Mouse (Mus musculus): ENCODE measurements at regions not wholly inside any gene's neighbourhood (a gene's known extent, or its start where the extent isn't known, plus 50 kb on each side); places are given as distances from the start of the nearest gene placed in this dataset.

GRCm38 (mm10) chr8:114063566-114063965, 69.8 kb upstream of the Nudt7 start:
- no peak overlapping the region for H3K4me2 ChIP-seq
- H3K36me3 ChIP-seq, result no peaks in the 10 kb centered on the region
- H3K4me1 ChIP-seq, result no peaks in the 10 kb centered on the region
- ATAC-seq (ENCODE audit: low FRiP score), result no peak
- H3K27me3 ChIP-seq (replicated peaks), result no peaks in the 10 kb centered on the region
- no peak overlapping the region for H3K27ac ChIP-seq (replicated peaks)
- no peaks in the 10 kb centered on the region for H3K9me3 ChIP-seq (replicated peaks)
- no peak overlapping the region for H3K9ac ChIP-seq (replicated peaks)
- no peak overlapping the region for H3K4me3 ChIP-seq (replicated peaks)

GRCm38 (mm10) chr8:114072330-114072729, 61.0 kb upstream of the Nudt7 start:
- WGBS, result 84% methylated on average over 8 of the region's 8 CpGs
- no peaks in the 10 kb centered on the region for H3K9me3 ChIP-seq (replicated peaks)
- no peak for ATAC-seq (ENCODE audit: low FRiP score)

GRCm38 (mm10) chr8:114074122-114074521, 59.2 kb upstream of the Nudt7 start:
- no peak overlapping the region for H3K4me2 ChIP-seq
- no peaks in the 10 kb centered on the region for H3K36me3 ChIP-seq
- no peaks in the 10 kb centered on the region for H3K27me3 ChIP-seq (replicated peaks)
- no peak overlapping the region for H3K9ac ChIP-seq (replicated peaks)
- 87% methylated on average over 2 of the region's 2 CpGs for WGBS
- H3K27ac ChIP-seq (replicated peaks), result no peak overlapping the region
- no peaks in the 10 kb centered on the region for H3K9me3 ChIP-seq (replicated peaks)
- H3K4me1 ChIP-seq, result no peaks in the 10 kb centered on the region
- no peak overlapping the region for H3K4me3 ChIP-seq (replicated peaks)
- ATAC-seq (ENCODE audit: low FRiP score), result no peak

More at GRCm38 (mm10) chr8:114072330-114072729, 61.0 kb upstream of the Nudt7 start:
- no peaks in the 10 kb centered on the region for H3K36me3 ChIP-seq
- no peak overlapping the region for H3K4me2 ChIP-seq
- H3K27me3 ChIP-seq (replicated peaks), result no peaks in the 10 kb centered on the region
- no peak overlapping the region for H3K4me3 ChIP-seq (replicated peaks)
- H3K9ac ChIP-seq (replicated peaks), result no peak overlapping the region
- no peaks in the 10 kb centered on the region for H3K4me1 ChIP-seq
- no peak overlapping the region for H3K27ac ChIP-seq (replicated peaks)

- Histone ChIP-seq H3K27ac (replicated peaks) (no peak overlapping the region), H3K27me3 (replicated peaks) (no peaks in the 10 kb centered on the region), H3K4me3 (replicated peaks) (no peak overlapping the region), H3K9me3 (replicated peaks) (no peaks in the 10 kb centered on the region), H3K4me2 (no peak overlapping the region), H3K9ac (replicated peaks) (no peak overlapping the region), H3K36me3 (no peaks in the 10 kb centered on the region), H3K4me1 (peaks cover 9% of the 10 kb centered on the region)
- ATAC-seq (ENCODE audit: low FRiP score), result no peak
- WGBS, result 76% methylated on average over 5 of the region's 5 CpGs
Measured at GRCm38 (mm10) chr8:114076701-114077100, 56.7 kb upstream of the Nudt7 start.

GRCm38 (mm10) chr8:114081049-114081756, 52.2 kb upstream of the Nudt7 start:
- H3K36me3 ChIP-seq, result no peaks in the 10 kb centered on the region
- WGBS, result 6% methylated on average over 10 of the region's 10 CpGs
- H3K4me1 ChIP-seq, result peaks cover 15% of the 10 kb centered on the region
- no peak overlapping the region for H3K4me2 ChIP-seq
- peak; percentile 81 for ATAC-seq (ENCODE audit: low FRiP score)
- no peaks in the 10 kb centered on the region for H3K9me3 ChIP-seq (replicated peaks)
- H3K9ac ChIP-seq (replicated peaks), result no peak overlapping the region
- no peaks in the 10 kb centered on the region for H3K27me3 ChIP-seq (replicated peaks)
- H3K4me3 ChIP-seq (replicated peaks), result no peak overlapping the region
- H3K27ac ChIP-seq (replicated peaks), result peak overlapping the region; percentile 51; the same call in 1 of the 2 replicates

- Histone ChIP-seq H3K4me3 (replicated peaks) (no peak overlapping the region), H3K27ac (replicated peaks) (0 out of 2 replicates have a peak overlapping the region, but pooled peaks have one; percentile 51), H3K36me3 (no peaks in the 10 kb centered on the region), H3K9ac (replicated peaks) (no peak overlapping the region), H3K27me3 (replicated peaks) (no peaks in the 10 kb centered on the region), H3K4me2 (no peak overlapping the region), H3K4me1 (peaks cover 15% of the 10 kb centered on the region), H3K9me3 (replicated peaks) (no peaks in the 10 kb centered on the region)
- 52% methylated on average over 3 of the region's 3 CpGs for WGBS
- ATAC-seq (ENCODE audit: low FRiP score), result peak; percentile 63; the same call in 1 of the 2 replicates
Measured at GRCm38 (mm10) chr8:114081757-114082059, 51.6 kb upstream of the Nudt7 start.

Measured in neural tube, embryonic 15.5 days (tissue).